Mouse (Mus musculus): ENCODE data around the gene Ccdc51. TPM values are rescaled to one million over a fixed set of nuclear protein-coding genes. Genes with fewer than 3 reads are reported as not detected.
A peak's percentile ranks its signal among the peaks of the same experiment; 100 is the strongest.

The Ccdc51 gene
- polyA plus RNA-seq, 1 experiment from 2014 or later, result 9.9 TPM

DNA sequence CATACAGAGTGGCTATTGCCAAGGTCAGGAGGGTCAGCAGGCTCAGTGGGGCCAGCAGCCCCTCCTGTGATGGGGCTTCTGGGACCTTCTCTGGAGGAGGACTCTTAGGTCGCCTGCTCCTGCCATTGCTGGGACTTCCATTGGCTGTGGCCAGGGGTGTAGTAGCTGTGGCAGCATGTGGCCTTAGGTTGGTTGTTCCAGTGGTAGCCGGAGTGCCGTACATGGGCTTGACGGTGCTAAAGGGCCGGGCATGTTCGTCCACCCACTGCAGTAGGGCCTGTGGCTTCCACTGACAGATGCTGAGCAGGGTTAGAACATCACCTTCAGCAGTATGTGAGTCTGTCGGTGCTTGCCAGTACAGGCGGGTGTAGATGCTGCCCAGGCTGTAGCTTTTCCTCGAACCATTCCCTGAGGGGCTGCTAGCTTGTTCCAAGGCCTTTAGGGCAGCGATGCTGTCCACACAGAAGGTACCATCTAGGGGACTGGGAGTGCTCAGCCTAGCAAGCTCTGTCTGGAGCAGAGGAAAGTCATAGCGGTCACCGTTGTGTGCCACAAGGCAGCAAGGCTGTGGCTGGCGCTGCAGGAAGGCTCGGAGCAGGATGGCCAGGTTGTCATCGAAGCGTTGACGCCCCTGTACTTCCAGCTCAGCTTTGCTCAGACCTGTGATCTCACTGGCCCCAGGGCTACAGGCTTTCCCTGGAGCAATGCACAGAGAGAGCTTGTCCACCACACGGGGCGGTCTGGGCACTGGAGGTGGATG, 24.1 kb upstream of the Ccdc51 start:
- Histone ChIP-seq H3K27me3 (ENCODE audit: control insufficient read depth, insufficient read depth, low read length) (no peaks in the 10 kb centered on the region), H3K9ac (ENCODE audit: low read length) (peak overlapping the region; percentile 65), H3K27ac (replicated peaks) (peak overlapping the region; percentile 93), H3K9me3 (ENCODE audit: control insufficient read depth, low read length) (no peaks in the 10 kb centered on the region), H3K4me1 (replicated peaks; ENCODE audit: control insufficient read depth, insufficient read depth) (0 out of 2 replicates have a peak, but pooled peaks cover 6% of the 10 kb centered on the region), H3K36me3 (ENCODE audit: control insufficient read depth, insufficient read depth, low read length) (peaks cover 19% of the 10 kb centered on the region), H3K4me3 (ENCODE audit: low read depth, low read length) (peak overlapping the region; percentile 42), H3K4me2 (replicated peaks; ENCODE audit: low read depth) (peak overlapping the region; percentile 50)
- DNase-seq (ENCODE audit: low spot score), result no peak
- ATAC-seq (ENCODE audit: low FRiP score, low TSS enrichment), result no peak
- WGBS, result 88% methylated on average over 19 of the region's 19 CpGs
- TF ChIP-seq CTCF (IDR thresholded peaks at IDR 0.05; ENCODE audit: low read depth), result no peak

- 0 out of 2 replicates have a peak, but pooled peaks cover 6% of the 10 kb centered on the region for H3K4me1 ChIP-seq (replicated peaks; ENCODE audit: control insufficient read depth, insufficient read depth)
- no peaks in the 10 kb centered on the region for H3K9me3 ChIP-seq (ENCODE audit: control insufficient read depth, low read length)
- H3K4me2 ChIP-seq (replicated peaks; ENCODE audit: low read depth), result peak within 1 kb of the TSS; percentile 50
- DNase-seq (ENCODE audit: low spot score) (peak; percentile 91), ATAC-seq (ENCODE audit: low FRiP score, low TSS enrichment) (peak; percentile 92)
- peaks cover 23% of the 10 kb centered on the region for H3K36me3 ChIP-seq (ENCODE audit: control insufficient read depth, insufficient read depth, low read length)
- under 1% methylated on average over 15 of the region's 15 CpGs for whole genome bisulfite sequencing
- H3K4me3 ChIP-seq (ENCODE audit: low read depth, low read length), result peak within 1 kb of the TSS; percentile 42
- H3K9ac ChIP-seq (ENCODE audit: low read length), result peak within 1 kb of the TSS; percentile 65
- H3K27ac ChIP-seq (replicated peaks), result peak within 1 kb of the TSS; percentile 93
- peak; percentile 65 for TF ChIP-seq EP300 (optimal IDR thresholded peaks at IDR 0.05)
- peak; percentile 99 for TF ChIP-seq CTCF (IDR thresholded peaks at IDR 0.05; ENCODE audit: low read depth)
- H3K27me3 ChIP-seq (ENCODE audit: control insufficient read depth, insufficient read depth, low read length), result no peaks in the 10 kb centered on the region
These were observed 23.0 kb upstream of the Ccdc51 start, which contains the start of gene Trex1 for GRCm38 (mm10) chr9:109059136-109059903. Gene Trex1, minus strand, starts transcription at chr9:109059734.

DNA sequence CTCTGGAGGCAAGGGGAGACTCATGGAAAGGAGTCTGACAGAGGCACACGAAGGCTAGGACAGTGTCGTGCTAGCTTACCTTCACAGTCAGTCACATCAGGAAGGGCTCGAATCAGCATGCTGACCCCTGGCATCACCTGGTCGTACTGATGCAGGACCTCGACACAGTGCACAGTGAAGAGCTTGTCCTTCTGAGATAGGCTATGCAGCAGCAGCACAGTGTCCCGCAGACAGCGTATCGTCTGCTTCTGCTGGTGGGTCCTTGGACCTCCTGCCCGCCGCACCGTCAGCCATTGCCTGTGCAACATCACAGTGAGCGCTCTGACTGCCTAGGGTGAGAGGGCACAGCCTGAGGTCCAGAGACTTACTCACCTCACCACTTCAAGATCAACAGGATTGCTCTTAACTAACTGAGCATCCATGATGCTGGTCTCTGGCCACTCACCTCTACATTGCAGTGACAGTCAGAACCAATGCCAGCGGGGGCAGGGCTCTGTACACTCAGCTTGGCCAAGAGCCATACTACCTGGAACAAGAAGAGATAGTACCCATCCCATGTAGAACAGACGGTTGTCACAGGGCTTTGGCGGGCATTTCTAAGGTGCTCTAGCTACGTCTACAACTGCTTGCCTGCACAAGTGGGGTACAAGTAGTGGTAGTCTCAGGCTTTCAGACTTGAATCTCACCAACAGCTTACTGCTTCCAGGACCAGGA, 22.0 kb upstream of the Ccdc51 start:
- H3K9me3 ChIP-seq (ENCODE audit: control insufficient read depth, low read length), result no peaks in the 10 kb centered on the region
- ATAC-seq (ENCODE audit: low FRiP score, low TSS enrichment) (no peak), DNase-seq (ENCODE audit: low spot score) (no peak)
- WGBS, result 89% methylated on average over 16 of the region's 16 CpGs
- H3K36me3 ChIP-seq (ENCODE audit: control insufficient read depth, insufficient read depth, low read length), result peaks cover 32% of the 10 kb centered on the region
- H3K4me2 ChIP-seq (replicated peaks; ENCODE audit: low read depth), result no peak overlapping the region
- H3K9ac ChIP-seq (ENCODE audit: low read length), result no peak overlapping the region; the same call in 1 of the 2 replicates
- H3K27me3 ChIP-seq (ENCODE audit: control insufficient read depth, insufficient read depth, low read length), result no peaks in the 10 kb centered on the region
- 0 out of 2 replicates have a peak, but pooled peaks cover 4% of the 10 kb centered on the region for H3K4me1 ChIP-seq (replicated peaks; ENCODE audit: control insufficient read depth, insufficient read depth)
- TF ChIP-seq CTCF (IDR thresholded peaks at IDR 0.05; ENCODE audit: low read depth) (no peak), EP300 (optimal IDR thresholded peaks at IDR 0.05) (no peak)
- peak overlapping the region; percentile 93 for H3K27ac ChIP-seq (replicated peaks)
- H3K4me3 ChIP-seq (ENCODE audit: low read depth, low read length), result no peak overlapping the region

DNA sequence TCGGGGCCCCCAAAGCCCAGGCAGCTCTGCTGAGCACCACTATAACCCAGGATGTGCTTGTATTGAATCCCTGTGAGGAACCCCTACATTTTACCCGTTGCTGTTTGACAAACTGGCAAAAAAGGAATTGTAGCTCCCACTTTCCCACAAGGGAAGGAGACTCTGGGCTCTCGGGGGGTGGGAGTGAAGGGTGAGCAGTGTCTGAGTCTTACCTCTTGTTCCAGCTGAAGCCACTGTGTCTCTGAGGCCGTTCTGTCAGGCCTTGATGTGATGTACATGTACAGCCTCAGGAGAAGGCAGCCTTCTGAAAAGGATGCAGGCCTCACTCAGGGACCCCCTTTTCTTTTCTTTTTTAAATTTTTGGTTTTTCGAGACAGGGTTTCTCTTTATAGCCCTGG, 21.4 kb upstream of the Ccdc51 start:
- WGBS, result 82% methylated on average over 5 of the region's 5 CpGs
- Histone ChIP-seq H3K36me3 (ENCODE audit: control insufficient read depth, insufficient read depth, low read length) (peaks cover 35% of the 10 kb centered on the region), H3K4me2 (replicated peaks; ENCODE audit: low read depth) (no peak overlapping the region), H3K27me3 (ENCODE audit: control insufficient read depth, insufficient read depth, low read length) (no peaks in the 10 kb centered on the region), H3K4me1 (replicated peaks; ENCODE audit: control insufficient read depth, insufficient read depth) (0 out of 2 replicates have a peak, but pooled peaks cover 4% of the 10 kb centered on the region), H3K9me3 (ENCODE audit: control insufficient read depth, low read length) (no peaks in the 10 kb centered on the region), H3K9ac (ENCODE audit: low read length) (no peak overlapping the region), H3K4me3 (ENCODE audit: low read depth, low read length) (no peak overlapping the region), H3K27ac (replicated peaks) (no peak overlapping the region)
- DNase-seq (ENCODE audit: low spot score), result no peak
- ATAC-seq (ENCODE audit: low FRiP score, low TSS enrichment), result no peak
- TF ChIP-seq CTCF (IDR thresholded peaks at IDR 0.05; ENCODE audit: low read depth), result no peak
- TF ChIP-seq EP300 (optimal IDR thresholded peaks at IDR 0.05), result no peak

- H3K4me3 ChIP-seq (ENCODE audit: low read depth, low read length), result no peak overlapping the region
- H3K36me3 ChIP-seq (ENCODE audit: control insufficient read depth, insufficient read depth, low read length), result peaks cover 39% of the 10 kb centered on the region
- no peaks in the 10 kb centered on the region for H3K9me3 ChIP-seq (ENCODE audit: control insufficient read depth, low read length)
- peaks cover 4% of the 10 kb centered on the region; the same call in 1 of the 2 replicates for H3K4me1 ChIP-seq (replicated peaks; ENCODE audit: control insufficient read depth, insufficient read depth)
- DNase-seq (ENCODE audit: low spot score) (no peak), ATAC-seq (ENCODE audit: low FRiP score, low TSS enrichment) (no peak)
- H3K27me3 ChIP-seq (ENCODE audit: control insufficient read depth, insufficient read depth, low read length), result no peaks in the 10 kb centered on the region
- 95% methylated on average over 3 of the region's 3 CpGs for WGBS
- peak; percentile 50 for TF ChIP-seq CTCF (IDR thresholded peaks at IDR 0.05; ENCODE audit: low read depth)
- no peak for TF ChIP-seq EP300 (optimal IDR thresholded peaks at IDR 0.05)
- H3K4me2 ChIP-seq (replicated peaks; ENCODE audit: low read depth), result no peak overlapping the region
- no peak overlapping the region for H3K9ac ChIP-seq (ENCODE audit: low read length)
- H3K27ac ChIP-seq (replicated peaks), result no peak overlapping the region
These were observed 14.1 kb upstream of the Ccdc51 start for GRCm38 (mm10) chr9:109068095-109068735.
